Mouse (Mus musculus) induced T-regulatory cell, adult 2 months (primary cell): ENCODE data around the gene Uhrf1bp1l.
"Not testable (repeated sequence)": the region's sequence is repeated elsewhere in the genome, so short reads cannot be mapped to it uniquely, and the experiment has no call there.

ENCODE experiments used
- DNase-seq: peaks from one replicate; pipeline ENCODE4 v3.0.0-alpha.2; 2012; ENCODE audit warnings: low read depth

The Uhrf1bp1l gene

DNA sequence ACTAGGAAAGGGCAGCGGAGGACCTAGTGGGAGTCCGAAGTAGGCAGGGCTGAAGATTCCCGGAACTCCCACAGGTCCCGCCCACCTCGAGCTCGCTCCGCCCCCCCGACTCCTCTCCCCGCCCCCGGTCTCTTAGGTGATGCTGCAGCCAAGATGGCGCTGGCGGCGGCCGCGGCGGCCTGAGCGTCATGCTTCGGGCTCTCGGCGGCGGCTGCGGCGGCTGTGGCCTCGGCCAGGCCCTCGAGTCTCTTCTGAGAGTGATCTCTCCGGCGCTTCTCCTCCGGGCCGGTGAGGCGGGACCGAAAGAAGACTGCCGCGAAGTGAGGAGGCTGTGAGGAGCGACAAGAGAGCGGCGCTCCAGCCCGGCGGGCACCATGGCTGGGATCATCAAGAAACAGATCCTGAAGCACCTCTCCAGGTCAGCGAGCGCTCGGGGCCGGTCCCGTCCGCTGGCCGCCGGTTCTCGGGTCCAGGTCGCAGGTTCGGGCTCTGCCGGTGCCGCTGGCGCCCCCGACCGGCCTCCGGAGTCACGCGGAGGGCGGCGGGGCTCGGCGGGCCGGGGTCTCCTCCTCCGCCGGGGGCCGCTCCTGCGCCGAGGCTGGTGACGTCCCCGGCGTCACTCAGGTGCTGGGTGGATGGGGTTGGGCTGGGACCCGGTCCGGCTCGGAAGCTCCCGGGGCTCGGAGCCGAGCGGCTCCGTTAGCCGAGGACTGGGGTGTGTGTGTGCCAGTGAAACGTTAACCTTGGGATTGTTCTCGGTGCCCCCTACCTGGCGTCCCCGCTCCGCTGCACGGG, at the start of gene Uhrf1bp1l:
TSS of gene Uhrf1bp1l (plus strand) at position 121 of the 795 bp plus-strand sequence.
- peak; percentile 95 for DNase-seq

GRCm38 (mm10) chr10:89695194-89695911, 49.4 kb upstream of the Uhrf1bp1l start:
- DNase-seq: no peak

- DNase-seq: not testable (repeated sequence)
These were observed 48.5 kb upstream of the Uhrf1bp1l start for GRCm38 (mm10) chr10:89696270-89696669.

DNA sequence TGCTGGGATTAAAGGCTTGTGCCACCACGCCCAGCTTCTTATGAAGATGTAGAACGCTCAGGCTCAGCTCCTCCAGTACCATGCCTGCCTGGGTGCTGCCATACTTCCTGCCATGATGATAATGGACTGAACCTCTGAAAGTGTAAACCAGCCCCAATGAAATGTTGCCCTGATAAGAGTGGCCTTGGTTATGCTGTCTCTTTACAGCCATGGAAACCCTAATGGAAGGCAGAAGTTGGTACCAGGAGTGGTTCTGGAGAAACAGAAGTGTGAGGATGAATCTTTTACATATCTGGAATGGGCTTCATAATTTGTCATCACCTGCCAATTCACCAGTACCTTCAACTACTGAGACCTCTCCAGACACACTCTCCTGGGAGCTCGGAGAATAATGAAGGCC, 46.8 kb upstream of the Uhrf1bp1l start:
- DNase-seq: no peak

DNA sequence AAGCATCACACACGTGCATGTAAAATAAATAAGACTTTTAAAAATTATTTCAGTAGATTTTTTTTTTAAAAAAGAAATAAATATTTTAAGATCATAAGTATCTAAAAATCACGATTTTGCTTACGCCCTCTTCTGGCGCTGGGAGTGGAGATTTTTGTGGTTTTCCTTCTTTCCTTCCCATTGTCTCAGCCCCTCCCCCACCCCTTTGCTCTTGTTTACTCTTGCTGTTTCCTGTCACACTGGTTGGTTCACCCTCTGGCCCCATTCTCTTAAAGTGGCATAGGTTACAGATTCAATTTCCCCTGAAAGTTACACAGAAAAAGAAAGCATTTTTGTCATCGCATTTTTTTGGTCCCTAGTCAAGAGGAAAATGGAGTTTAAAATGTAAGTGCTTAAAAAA, 41.7 kb upstream of the Uhrf1bp1l start:
- peak; percentile 84 for DNase-seq

DNA sequence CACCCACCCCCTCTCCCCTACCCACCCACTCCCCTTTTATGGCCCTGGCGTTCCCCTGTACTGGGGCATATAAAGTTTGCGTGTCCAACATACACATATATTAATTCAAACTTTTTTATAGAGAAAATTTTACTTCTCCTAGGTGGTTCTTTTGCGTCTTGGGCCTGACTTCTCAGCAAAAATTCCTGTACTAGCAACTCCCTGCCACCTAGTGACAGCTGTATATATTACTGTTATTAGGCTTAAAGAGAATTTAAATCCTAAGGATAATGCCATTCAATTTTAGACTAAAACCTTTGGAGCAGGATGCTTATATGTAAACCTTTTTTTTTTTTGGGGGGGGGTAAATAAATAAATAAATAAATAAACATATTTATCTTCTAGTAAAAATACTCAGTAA, 37.4 kb upstream of the Uhrf1bp1l start:
- DNase-seq: no peak

GRCm38 (mm10) chr10:89708720-89709119, 36.1 kb upstream of the Uhrf1bp1l start:
- no peak for DNase-seq

GRCm38 (mm10) chr10:89714910-89715309, 29.9 kb upstream of the Uhrf1bp1l start:
- no peak for DNase-seq

DNA sequence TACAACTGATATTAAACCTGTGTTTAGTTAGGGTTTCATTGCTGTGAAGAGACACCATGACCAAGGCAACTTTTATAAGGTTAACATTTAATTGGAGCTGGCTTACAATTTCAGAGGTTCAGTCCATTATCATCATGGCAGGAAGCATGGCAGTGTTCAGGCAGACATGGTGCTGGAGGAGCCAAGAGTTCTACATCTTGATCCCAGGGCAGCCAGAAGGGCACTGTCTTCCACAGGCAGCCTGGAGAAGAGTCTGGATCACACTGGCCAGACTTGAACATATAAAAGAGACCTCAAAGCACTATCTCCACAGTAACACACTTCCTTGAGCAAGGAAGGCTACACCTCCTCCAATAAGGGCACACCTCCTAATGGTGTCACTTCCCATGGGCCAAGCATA, 24.5 kb upstream of the Uhrf1bp1l start:
- no peak for DNase-seq

DNA sequence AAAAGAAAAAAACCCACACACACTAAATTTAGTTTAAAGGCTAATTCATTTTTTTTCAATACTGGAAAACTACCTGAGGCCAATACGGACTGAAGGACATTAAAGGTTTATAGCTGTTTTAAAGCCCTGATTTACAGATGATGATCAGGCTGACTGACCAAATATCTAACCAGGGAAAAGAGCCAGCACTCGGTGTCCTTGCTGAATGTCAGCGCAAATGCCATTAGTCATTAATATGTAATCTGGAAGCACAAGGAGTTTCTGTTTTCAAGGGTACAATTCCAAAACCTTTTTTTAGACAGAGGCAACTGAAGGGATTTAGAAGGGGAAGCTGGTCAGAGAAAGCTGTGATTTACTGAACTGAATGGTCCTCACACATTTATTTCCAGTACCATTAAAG, 24.0 kb upstream of the Uhrf1bp1l start:
- DNase-seq: no peak

DNA sequence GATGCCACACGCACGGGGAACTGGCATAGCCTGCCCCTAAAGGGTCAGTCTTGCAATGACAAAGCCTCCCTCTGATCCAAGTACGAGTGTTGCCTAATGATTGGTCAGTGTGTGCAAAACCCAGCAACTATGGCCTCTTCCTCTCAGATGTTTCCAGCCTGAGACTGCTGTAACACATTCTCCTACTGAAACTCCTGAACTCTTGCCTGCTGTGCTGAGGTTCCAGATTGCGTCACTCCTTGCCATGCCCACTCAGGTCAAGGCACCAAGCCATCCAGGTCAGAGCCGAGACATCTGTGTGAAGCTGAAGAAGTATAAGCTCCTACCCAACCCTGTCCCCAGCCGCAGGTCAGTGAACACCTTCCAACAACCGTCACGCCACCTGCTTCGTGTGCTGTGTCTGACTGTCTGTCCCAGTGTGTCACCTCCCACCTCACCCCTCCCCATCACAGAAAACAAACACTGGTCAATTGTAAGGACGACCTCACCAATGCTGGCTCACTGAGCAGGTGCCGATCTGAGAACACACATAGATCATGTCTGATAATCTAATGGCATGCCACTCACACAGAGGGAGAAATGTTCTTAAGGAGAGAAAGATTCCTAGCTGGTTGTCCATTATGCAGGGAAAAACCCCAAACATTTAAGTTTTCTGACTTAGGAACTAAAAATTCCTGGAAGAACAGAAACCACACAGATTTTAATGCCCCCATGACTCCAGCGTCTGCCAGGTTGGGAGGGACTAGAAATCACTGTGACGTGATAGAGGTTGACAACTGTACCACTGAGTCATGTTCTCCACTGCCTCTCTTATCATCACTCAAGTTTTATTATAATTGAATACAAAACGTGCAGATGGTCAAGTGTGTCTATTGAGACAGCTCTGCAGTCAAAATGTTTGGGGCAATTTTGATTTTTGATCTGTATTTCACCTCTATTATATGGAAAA, 22.3 kb upstream of the Uhrf1bp1l start:
- no peak for DNase-seq

- no peak for DNase-seq
These were observed 14.4 kb upstream of the Uhrf1bp1l start for GRCm38 (mm10) chr10:89730386-89730785.

- no peak for DNase-seq
These were observed 13.4 kb upstream of the Uhrf1bp1l start for GRCm38 (mm10) chr10:89731341-89731740.

DNA sequence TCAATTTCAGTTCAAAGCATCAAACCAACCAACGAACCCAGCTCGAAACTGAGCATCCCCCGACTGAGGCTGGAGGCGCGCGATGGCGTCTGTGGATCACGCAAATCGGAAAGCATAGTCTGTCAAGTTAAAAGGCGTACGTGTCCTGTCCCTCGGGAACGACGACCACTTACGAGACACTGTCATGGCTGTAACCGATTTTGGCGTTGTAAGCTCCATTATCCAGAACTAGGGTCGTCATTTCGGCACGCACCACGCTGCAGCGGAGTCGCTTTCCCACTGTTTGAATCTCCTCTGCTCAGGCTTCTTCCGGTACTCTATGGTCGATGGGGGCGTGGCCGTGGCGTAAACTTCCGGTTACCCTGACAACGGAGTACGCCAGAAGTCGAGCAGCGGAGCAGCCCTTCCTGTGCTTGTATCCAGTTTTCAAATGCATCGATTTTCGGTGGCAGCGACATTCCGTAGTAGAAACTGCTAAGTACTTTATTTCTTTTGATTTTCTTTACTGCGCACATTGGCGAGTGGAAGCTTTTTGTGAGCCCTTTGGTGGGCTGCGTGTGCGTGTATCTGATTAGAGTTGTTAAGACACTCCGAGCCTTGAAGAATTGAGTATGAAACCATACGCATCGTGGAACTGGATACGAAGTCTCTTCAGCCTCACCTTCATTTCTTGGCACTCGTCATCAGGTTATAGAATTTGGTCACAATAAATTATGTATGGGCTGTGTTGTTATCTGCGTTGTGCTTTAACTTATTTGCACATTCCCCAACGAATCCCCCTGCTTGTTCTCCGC, 12.6 kb upstream of the Uhrf1bp1l start, which contains the start of gene Actr6:
TSS of gene Actr6 (minus strand) at position 295 of the 794 bp plus-strand sequence.
- peak; percentile 98 for DNase-seq

DNA sequence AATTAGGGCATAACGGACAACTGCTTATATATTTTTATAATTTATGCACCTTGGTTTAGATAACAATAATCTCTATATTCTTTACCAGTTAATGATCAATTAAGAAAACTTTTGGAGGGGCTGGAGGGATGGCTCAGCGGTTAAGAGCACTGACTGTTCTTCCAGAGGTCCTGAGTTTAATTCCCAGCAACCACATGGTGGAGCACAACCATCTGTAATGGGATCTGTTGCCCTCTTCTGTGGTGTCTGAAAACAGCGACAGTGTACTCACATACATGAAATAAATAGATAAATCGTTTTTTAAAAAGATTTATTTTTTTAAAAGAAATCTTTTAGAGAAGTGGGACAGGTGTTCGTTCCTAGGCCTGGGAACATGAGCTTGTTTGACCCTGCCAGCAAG, 7.7 kb upstream of the Uhrf1bp1l start:
- DNase-seq: no peak

DNA sequence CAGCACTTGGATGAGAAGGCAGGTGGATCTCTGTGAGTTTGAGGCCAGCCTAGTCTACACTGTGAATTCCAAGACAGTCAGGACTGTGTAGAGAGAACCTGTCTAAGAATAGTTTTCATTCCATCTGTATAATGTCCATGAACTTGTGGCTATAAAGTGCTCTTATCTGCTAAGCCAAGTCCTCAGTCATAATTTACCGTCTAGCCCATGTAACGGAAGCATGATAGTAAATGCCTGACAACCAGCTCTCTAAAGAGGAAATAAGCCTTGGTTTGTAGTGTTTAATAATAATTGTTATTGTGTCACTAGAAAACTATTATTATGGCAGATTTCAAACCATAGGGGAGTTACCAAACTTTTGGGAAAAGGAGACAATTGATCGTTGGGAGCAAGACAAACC, 6.9 kb upstream of the Uhrf1bp1l start:
- no peak for DNase-seq

DNA sequence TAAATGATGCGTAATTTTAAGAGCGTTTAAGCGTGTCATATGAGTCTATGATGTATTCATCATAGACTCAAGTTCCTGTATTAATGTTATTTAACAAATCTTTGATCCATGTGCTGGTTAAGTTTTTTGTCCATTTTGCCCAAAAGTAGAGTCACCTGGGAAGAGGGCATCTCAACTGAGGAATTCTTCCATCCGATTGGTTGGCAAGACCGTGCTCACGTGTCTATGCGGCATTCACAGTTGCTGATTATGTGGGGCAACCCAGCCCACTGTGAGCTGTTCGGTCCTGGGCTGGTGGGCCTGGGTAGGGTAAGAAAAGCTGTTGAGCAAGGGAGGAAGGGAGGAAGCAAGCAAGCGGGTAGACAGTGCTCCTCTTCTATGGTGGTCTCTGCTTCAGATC, 6.4 kb upstream of the Uhrf1bp1l start:
- DNase-seq: no peak

- DNase-seq: no peak
These were observed 5.1 kb upstream of the Uhrf1bp1l start for GRCm38 (mm10) chr10:89739703-89740102.

GRCm38 (mm10) chr10:89740995-89741394, 3.8 kb upstream of the Uhrf1bp1l start:
- DNase-seq: no peak

GRCm38 (mm10) chr10:89743266-89743665, 1.5 kb upstream of the Uhrf1bp1l start:
- DNase-seq: no peak

DNA sequence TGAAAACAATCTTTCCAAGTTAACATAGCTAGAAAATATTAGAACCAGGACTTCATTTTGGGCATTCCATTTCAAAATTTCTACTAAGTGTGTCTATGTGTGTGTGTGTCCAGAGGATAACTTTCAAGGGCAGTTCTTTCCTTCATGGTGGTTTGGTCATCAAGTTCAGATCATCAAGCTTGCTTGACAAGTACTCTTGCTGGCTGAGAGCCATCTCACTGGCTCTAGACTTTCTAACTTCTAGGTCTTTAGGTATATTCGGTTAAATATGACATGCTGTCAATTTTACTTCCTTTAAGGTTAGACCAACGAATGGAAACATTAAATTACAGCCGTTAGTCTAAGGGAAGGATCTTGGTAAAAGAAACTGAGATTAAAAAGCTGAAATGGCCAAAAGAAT, 450 bp upstream of the Uhrf1bp1l start:
- DNase-seq: no peak
